Comparison of ENCODE assay signal across 20 mouse cellular contexts in genomic region chr16:95984911-95985310, GRCm38 (mm10). TPM values are rescaled to one million over a fixed set of nuclear protein-coding genes. Genes with fewer than 3 reads are reported as not detected.
DNase-seq lines count a peak whose midpoint lies in the region; ATAC-seq and TF ChIP-seq lines count a peak whose summit lies in the region.
"Had no signal": no experiment of that assay in that cellular context is flagged by ENCODE, and none has a peak within 500 bp of the region (broad histone marks: within the 10 kb centered on the region; RNA-seq: fewer than 3 reads in every experiment).

No protein-coding gene starts in this region.

- no peaks in the 10 kb centered on the region for H3K27me3 ChIP-seq in thymus, adult 2 months (ENCODE audit: control insufficient read depth, insufficient read depth, low read length)
- H3K27me3 ChIP-seq in hindbrain, embryonic 13.5 days, result no peaks in the 10 kb centered on the region
- H3K27me3 ChIP-seq: CH12.LX; limb, embryonic 13.5 days; liver, embryonic 13.5 days had no signal

- no peaks in the 10 kb centered on the region for H3K9me3 ChIP-seq in hindbrain, embryonic 13.5 days
- H3K9me3 ChIP-seq: embryonic facial prominence, embryonic 10.5 days; limb, embryonic 13.5 days; liver, embryonic 13.5 days had no signal

- peak; percentile 23; the same call in 1 of the 2 replicates for TF ChIP-seq CTCF in thymus, adult 2 months (IDR thresholded peaks at IDR 0.05; ENCODE audit: borderline replicate concordance, control insufficient read depth, extremely low read depth, insufficient read depth, low read length, poor library complexity)

- WGBS in thymus, adult 2 months, result 14% methylated on average over 5 of the region's 5 CpGs
- 88% methylated on average over 5 of the region's 5 CpGs for WGBS in hindbrain, embryonic 13.5 days

- no peak for TF ChIP-seq POLR2A in thymus, adult 2 months (IDR thresholded peaks at IDR 0.05; ENCODE audit: control insufficient read depth, extremely low read depth, insufficient read depth, low read length, poor library complexity)

- no peaks in the 10 kb centered on the region for H3K36me3 ChIP-seq in thymus, adult 2 months (ENCODE audit: control insufficient read depth, insufficient read depth, low read length)
- peaks cover 59% of the 10 kb centered on the region for H3K36me3 ChIP-seq in hindbrain, embryonic 13.5 days

- no peak overlapping the region for H3K4me2 ChIP-seq in hindbrain, embryonic 13.5 days
- H3K4me2 ChIP-seq: limb, embryonic 13.5 days; liver, embryonic 13.5 days; lung, embryonic 14.5 days; midbrain, embryonic 11.5 days had no signal

- no peak overlapping the region for H3K9ac ChIP-seq in hindbrain, embryonic 13.5 days
- H3K9ac ChIP-seq: limb, embryonic 13.5 days; liver, embryonic 13.5 days; lung, embryonic 14.5 days had no signal

- peaks cover 13% of the 10 kb centered on the region for H3K4me1 ChIP-seq in thymus, adult 2 months (replicated peaks; ENCODE audit: control insufficient read depth, insufficient read depth, low read length)
- peaks cover 3% of the 10 kb centered on the region for H3K4me1 ChIP-seq in hindbrain, embryonic 13.5 days (replicated peaks)

- ATAC-seq in hindbrain, embryonic 13.5 days (ENCODE audit: low FRiP score), result no peak

- peak overlapping the region; percentile 98 for H3K27ac ChIP-seq in thymus, adult 2 months (ENCODE audit: control insufficient read depth, insufficient read depth, low read length)
- no peak overlapping the region for H3K27ac ChIP-seq in hindbrain, embryonic 13.5 days
- H3K27ac ChIP-seq: embryonic facial prominence, embryonic 10.5 days; layer of hippocampus, adult 2 months; limb, embryonic 13.5 days; liver, embryonic 13.5 days had no signal

- DNase-seq in T-cell, adult 2 months (ENCODE audit: low spot score), result peak; percentile 46
- DNase-seq in induced T-regulatory cell, adult 2 months (ENCODE audit: low read depth), result peak; percentile 52
- peak; percentile 51 for DNase-seq in thymus, adult 2 months
- no peak for DNase-seq in frontal cortex, postnatal 25 days (ENCODE audit: low spot score in 2 of 2)
- no peak for DNase-seq in right cerebral cortex, postnatal 36 days (ENCODE audit: low spot score in 2 of 2)
- DNase-seq in gastrocnemius, postnatal 10 days, result no peak
- DNase-seq: cerebellum, adult 2 months; heart, adult 18-20 months; kidney, adult 8-10 months; kidney, postnatal 14 days; liver, embryonic 13.5 days; lung, embryonic 14.5 days; lung, postnatal 36 days; right cerebral cortex, postnatal 14 days had no signal

- no peak overlapping the region for H3K4me3 ChIP-seq in thymus, adult 2 months (ENCODE audit: control insufficient read depth, insufficient read depth, low read length)
- H3K4me3 ChIP-seq in hindbrain, embryonic 13.5 days, result no peak overlapping the region
- H3K4me3 ChIP-seq: embryonic facial prominence, embryonic 10.5 days; layer of hippocampus, adult 2 months; limb, embryonic 13.5 days; liver, embryonic 13.5 days had no signal

RNA-seq across cellular contexts. Expression of gene Psmg1, which starts 5.8 kb away (rescaled TPM):
- 31.1 and 35.9 TPM in 2 replicates for polyA plus RNA-seq in thymus, adult 2 months (2012; rRNA removed)
- polyA plus RNA-seq in hindbrain, embryonic 13.5 days (2015; fragmentation: Nextera tagmentation; extraction: Ambion mirVana), result 60.8 and 64.0 TPM in 2 replicates
- 10 to 100 TPM; 17.5 to 19.4 TPM for total RNA-seq in gastrocnemius, postnatal 10 days (2021)

Comparison
In these comparisons a context has a peak if more than half of its experiments do, and no peak if none do; other contexts are left out.
1. DNase-seq: peak in T-cell, adult 2 months (single experiment), induced T-regulatory cell, adult 2 months (single experiment) and thymus, adult 2 months (single experiment); none in frontal cortex, postnatal 25 days (0 of 2), right cerebral cortex, postnatal 36 days (0 of 2) and gastrocnemius, postnatal 10 days (single experiment).